Mouse (Mus musculus): ENCODE data around the gene Dph5. TPM values are rescaled to one million over a fixed set of nuclear protein-coding genes. Genes with fewer than 3 reads are reported as not detected.
"Not testable (repeated sequence)": the region's sequence is repeated elsewhere in the genome, so short reads cannot be mapped to it uniquely, and the experiment has no call there.

Gene Dph5
- polyA plus RNA-seq, 1 experiment, result 11.7 TPM

GRCm38 (mm10) chr3:115893166-115893565 lies 5.5 kb downstream of the Dph5 start:
- TF ChIP-seq CTCF (IDR thresholded peaks at IDR 0.05; ENCODE audit: borderline replicate concordance, extremely low read depth, insufficient read depth, insufficient read length) (no peak), POLR2A (IDR thresholded peaks at IDR 0.05; ENCODE audit: borderline replicate concordance, extremely low read depth, insufficient read depth, insufficient read length, poor library complexity, severe bottlenecking) (no peak)
- DNase-seq (ENCODE audit: low read depth), result no peak

- no peak for TF ChIP-seq CTCF (IDR thresholded peaks at IDR 0.05; ENCODE audit: borderline replicate concordance, extremely low read depth, insufficient read depth, insufficient read length)
- TF ChIP-seq POLR2A (IDR thresholded peaks at IDR 0.05; ENCODE audit: borderline replicate concordance, extremely low read depth, insufficient read depth, insufficient read length, poor library complexity, severe bottlenecking), result no peak
- DNase-seq (ENCODE audit: low read depth), result peak; percentile 73
Observed at GRCm38 (mm10) chr3:115898354-115898948, 10.8 kb downstream of the Dph5 start.

DNA sequence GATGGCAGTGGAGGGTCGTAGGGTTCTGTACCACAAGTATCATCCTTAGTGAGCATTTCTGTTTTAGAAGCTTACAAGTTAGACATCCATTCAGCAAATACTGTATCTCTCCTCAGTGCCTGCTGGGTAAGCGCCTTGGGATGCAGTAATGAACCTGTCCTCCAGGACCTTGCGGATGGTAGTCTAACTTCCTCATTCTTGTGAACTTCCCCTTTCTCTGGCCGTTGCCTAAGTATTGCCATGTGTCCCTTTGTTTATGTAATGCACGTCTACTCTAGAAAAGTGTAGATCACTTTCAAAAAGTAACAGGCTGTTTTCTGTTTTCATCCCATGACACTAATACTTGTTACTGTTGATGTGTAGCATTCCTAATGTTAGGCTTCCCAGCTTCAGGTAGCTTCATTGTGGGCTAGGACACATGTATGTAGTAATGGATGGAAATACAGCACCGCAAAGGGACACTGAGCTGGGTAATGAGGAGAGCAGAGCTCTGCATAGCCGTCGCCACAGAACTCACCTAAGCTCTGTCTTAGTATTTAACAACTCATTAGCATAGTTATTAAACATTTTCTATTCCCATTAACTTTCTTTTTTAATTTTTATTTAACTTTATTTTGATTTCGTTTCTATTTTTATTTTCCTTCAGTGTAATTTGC lies 14.8 kb downstream of the Dph5 start:
- TF ChIP-seq CTCF (IDR thresholded peaks at IDR 0.05; ENCODE audit: borderline replicate concordance, extremely low read depth, insufficient read depth, insufficient read length) (no peak), POLR2A (IDR thresholded peaks at IDR 0.05; ENCODE audit: borderline replicate concordance, extremely low read depth, insufficient read depth, insufficient read length, poor library complexity, severe bottlenecking) (no peak)
- no peak for DNase-seq (ENCODE audit: low read depth)

DNA sequence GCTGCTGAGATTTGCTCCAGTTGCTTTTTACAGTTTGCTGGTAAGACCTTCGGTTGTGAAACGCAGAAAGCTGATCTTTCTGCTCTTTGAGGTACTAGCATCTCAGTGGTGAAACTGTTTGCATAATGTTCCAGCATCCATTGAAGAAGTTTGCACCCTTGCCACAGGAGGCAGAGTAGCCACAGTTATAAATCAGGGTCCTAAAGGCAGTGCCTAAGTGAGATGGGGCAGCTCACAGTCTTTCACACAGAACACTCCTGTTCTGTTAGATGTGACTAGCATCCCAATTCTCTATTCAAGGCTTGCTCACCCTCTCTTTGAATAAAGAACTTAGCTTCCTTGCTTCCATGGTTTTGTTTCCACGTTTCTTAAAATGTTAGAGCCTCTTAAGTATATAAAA lies 17.4 kb downstream of the Dph5 start:
- TF ChIP-seq CTCF (IDR thresholded peaks at IDR 0.05; ENCODE audit: borderline replicate concordance, extremely low read depth, insufficient read depth, insufficient read length) (no peak), POLR2A (IDR thresholded peaks at IDR 0.05; ENCODE audit: borderline replicate concordance, extremely low read depth, insufficient read depth, insufficient read length, poor library complexity, severe bottlenecking) (no peak)
- DNase-seq (ENCODE audit: low read depth), result peak; percentile 38

GRCm38 (mm10) chr3:115905567-115905966 lies 17.9 kb downstream of the Dph5 start:
- DNase-seq (ENCODE audit: low read depth), result no peak
- TF ChIP-seq POLR2A (IDR thresholded peaks at IDR 0.05; ENCODE audit: borderline replicate concordance, extremely low read depth, insufficient read depth, insufficient read length, poor library complexity, severe bottlenecking) (no peak), CTCF (IDR thresholded peaks at IDR 0.05; ENCODE audit: borderline replicate concordance, extremely low read depth, insufficient read depth, insufficient read length) (no peak)

- not testable (repeated sequence) for DNase-seq (ENCODE audit: low read depth)
Observed at GRCm38 (mm10) chr3:115907406-115907805, 19.8 kb downstream of the Dph5 start.

- TF ChIP-seq CTCF (IDR thresholded peaks at IDR 0.05; ENCODE audit: borderline replicate concordance, extremely low read depth, insufficient read depth, insufficient read length), result no peak
- no peak for TF ChIP-seq POLR2A (IDR thresholded peaks at IDR 0.05; ENCODE audit: borderline replicate concordance, extremely low read depth, insufficient read depth, insufficient read length, poor library complexity, severe bottlenecking)
- no peak for DNase-seq (ENCODE audit: low read depth)
Observed at GRCm38 (mm10) chr3:115924401-115925190, 37.0 kb downstream of the Dph5 start.

DNA sequence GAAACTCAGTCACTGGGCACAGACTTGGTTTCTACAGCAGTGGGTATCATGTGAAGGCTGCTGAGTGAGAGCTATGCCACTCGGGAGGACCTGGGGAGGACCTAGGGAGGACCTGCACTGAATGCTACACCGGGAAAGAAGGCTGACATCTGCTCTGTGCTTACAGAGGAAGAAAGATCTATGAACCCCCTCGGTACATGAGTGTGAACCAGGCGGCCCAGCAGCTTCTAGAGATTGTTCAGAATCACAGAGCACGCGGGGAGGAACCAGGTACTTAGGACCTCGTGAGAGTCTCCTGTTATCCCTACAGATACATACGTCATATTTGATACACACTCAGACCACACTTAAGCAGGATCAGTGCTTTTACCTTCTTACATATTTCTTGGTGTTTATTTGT lies 38.9 kb downstream of the Dph5 start:
- DNase-seq (ENCODE audit: low read depth), result no peak
- TF ChIP-seq CTCF (IDR thresholded peaks at IDR 0.05; ENCODE audit: borderline replicate concordance, extremely low read depth, insufficient read depth, insufficient read length) (no peak), POLR2A (IDR thresholded peaks at IDR 0.05; ENCODE audit: borderline replicate concordance, extremely low read depth, insufficient read depth, insufficient read length, poor library complexity, severe bottlenecking) (no peak)

DNA sequence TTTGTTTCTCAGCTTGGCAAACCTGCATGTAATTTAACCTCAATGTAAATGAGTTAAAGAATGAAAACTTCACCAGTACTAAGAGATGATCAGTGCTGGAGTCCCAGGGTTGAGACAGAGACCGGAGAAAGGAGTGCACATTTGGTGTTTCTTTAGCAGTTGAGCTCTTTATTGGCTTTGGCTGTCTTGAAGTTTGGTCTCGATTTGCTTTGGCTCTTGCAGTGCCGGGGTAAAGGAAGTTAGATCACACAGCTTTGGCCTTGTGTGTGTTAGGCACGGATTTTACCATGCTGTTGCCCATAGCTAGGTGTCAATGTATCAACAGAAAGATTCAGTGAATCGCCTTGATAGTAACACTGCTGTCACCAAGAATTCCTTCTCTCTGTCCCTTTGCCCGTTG lies 44.1 kb downstream of the Dph5 start:
- no peak for DNase-seq (ENCODE audit: low read depth)
- TF ChIP-seq POLR2A (IDR thresholded peaks at IDR 0.05; ENCODE audit: borderline replicate concordance, extremely low read depth, insufficient read depth, insufficient read length, poor library complexity, severe bottlenecking), result no peak
- TF ChIP-seq CTCF (IDR thresholded peaks at IDR 0.05; ENCODE audit: borderline replicate concordance, extremely low read depth, insufficient read depth, insufficient read length), result no peak

DNA sequence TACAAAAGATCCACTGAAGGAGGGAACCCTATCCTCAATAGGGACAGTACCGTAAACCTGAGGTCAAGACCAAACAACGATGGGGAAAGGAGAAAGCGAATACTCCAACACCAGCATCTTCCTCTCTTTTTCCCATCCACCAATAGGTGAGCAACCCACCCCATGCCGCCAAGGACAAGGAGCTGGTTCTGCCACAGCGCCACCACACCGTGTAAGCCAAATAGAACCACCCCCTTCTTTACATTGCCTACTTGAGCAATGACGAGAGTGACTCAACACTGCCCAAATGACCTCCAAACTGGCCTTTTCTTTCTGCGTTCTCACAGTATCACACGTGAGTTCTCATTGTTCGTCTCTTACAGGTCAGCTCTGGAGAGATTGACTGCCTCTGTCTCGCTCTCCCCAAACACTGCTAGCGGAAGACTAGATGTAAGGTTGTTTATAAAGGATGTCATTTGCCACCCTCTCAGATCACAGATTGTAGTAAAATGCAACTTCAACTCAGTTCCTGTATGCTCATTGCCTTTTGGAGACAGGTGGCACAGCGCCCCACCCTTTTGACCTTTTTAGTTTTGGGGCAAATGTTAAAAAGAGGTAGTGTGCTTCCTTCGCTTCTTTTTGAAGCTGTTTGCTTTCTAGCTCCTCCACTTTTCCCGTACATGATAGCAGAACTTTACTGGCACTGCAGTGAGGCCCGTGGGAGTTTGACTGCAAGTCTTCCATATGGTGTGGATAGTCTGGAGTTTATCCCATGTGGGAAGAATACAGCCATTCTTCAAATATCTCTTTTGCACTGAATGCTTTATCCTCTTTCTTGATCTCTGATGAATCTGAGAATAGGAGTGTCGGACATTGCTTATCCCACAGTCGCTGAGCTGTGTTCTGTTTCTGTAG lies 45.9 kb downstream of the Dph5 start:
- DNase-seq (ENCODE audit: low read depth), result no peak
- TF ChIP-seq CTCF (IDR thresholded peaks at IDR 0.05; ENCODE audit: borderline replicate concordance, extremely low read depth, insufficient read depth, insufficient read length) (no peak), POLR2A (IDR thresholded peaks at IDR 0.05; ENCODE audit: borderline replicate concordance, extremely low read depth, insufficient read depth, insufficient read length, poor library complexity, severe bottlenecking) (no peak)

Data from brain, embryonic 14.5 days (tissue).